8 mouse cellular contexts compared by ENCODE assay signal in the genomic region with DNA sequence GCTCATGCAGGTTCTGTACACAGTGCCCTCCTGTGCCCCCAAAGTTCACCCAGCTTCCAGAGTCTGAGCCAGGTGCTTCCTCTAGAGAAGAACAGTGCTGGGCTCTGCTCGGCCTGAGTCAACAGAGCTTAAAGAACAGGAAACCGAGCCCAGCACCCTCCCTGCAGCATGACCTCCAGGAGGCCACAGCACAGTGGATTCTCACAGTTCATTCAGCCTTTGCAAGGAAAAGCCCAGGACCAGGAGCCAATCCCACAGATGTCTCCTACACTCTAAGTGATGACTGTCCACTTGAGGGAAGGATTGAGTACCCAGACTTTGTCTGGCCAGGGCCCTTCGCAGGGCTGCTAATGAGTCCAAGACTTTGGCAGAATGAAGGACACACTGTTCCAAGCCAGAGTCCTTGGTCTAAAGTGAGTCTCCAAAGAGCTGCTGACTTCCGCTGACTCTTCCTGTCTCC.
A peak's percentile ranks its signal among the peaks of the same experiment; 100 is the strongest.
DNase-seq lines count a peak whose midpoint lies in the region; ATAC-seq and TF ChIP-seq lines count a peak whose summit lies in the region.

No protein-coding gene starts in this region.

- WGBS in cerebellum, adult 2 months, result 28% methylated on average over 4 of the region's 4 CpGs
- WGBS in hindbrain, embryonic 15.5 days, result 67% methylated on average over 4 of the region's 4 CpGs
- 37% methylated on average over 4 of the region's 4 CpGs for WGBS in liver, embryonic 11.5 days

- no peak for TF ChIP-seq POLR2A in cerebellum, adult 2 months (IDR thresholded peaks at IDR 0.05; ENCODE audit: borderline replicate concordance, insufficient read depth, low read length)

- peaks cover 9% of the 10 kb centered on the region; the same call in 1 of the 2 replicates for H3K4me1 ChIP-seq in cerebellum, adult 2 months (ENCODE audit: control insufficient read depth, insufficient read depth, low read length)
- peaks cover 12% of the 10 kb centered on the region; the same call in 1 of the 2 replicates for H3K4me1 ChIP-seq in hindbrain, embryonic 15.5 days (replicated peaks)
- peaks cover 6% of the 10 kb centered on the region; the same call in 1 of the 2 replicates for H3K4me1 ChIP-seq in liver, embryonic 11.5 days (replicated peaks; ENCODE audit: control insufficient read depth, insufficient read depth, low read length)

- intact Hi-C loops in gastrocnemius, postnatal 14 days (cut with DNase I; ENCODE audit: low total_unique reads), result no loop called here

- DNase-seq in cerebellum, adult 2 months, result peak in 1 of 2 experiments; percentile 24
- DNase-seq in cerebellum, postnatal 36 days, result no peak
- DNase-seq in A20 (ENCODE audit: low read depth, low spot score), result peak; percentile 72
- peak; percentile 53 for DNase-seq in gastrocnemius, postnatal 14 days
- no peak for DNase-seq in liver, embryonic 11.5 days (ENCODE audit: low spot score)
- DNase-seq in skeletal muscle tissue, adult 2 months (ENCODE audit: low read depth, low spot score), result peak; percentile 81
- DNase-seq in left cerebral cortex, adult 9 months (ENCODE audit: low spot score in 2 of 2), result no peak

- ATAC-seq in hindbrain, embryonic 15.5 days (ENCODE audit: low FRiP score, low read depth), result no peak
- peak; percentile 63; the same call in 1 of the 2 replicates for ATAC-seq in liver, embryonic 11.5 days (replicated peaks; ENCODE audit: low FRiP score)

- no peaks in the 10 kb centered on the region for H3K9me3 ChIP-seq in hindbrain, embryonic 15.5 days
- H3K9me3 ChIP-seq in liver, embryonic 11.5 days (ENCODE audit: control insufficient read depth, low read length), result no peaks in the 10 kb centered on the region

- H3K36me3 ChIP-seq in hindbrain, embryonic 15.5 days, result no peaks in the 10 kb centered on the region
- no peaks in the 10 kb centered on the region for H3K36me3 ChIP-seq in liver, embryonic 11.5 days (ENCODE audit: control insufficient read depth, insufficient read depth, low read length)

- no peak for TF ChIP-seq CTCF in cerebellum, adult 2 months (IDR thresholded peaks at IDR 0.05; ENCODE audit: borderline replicate concordance, insufficient read depth, low read depth, low read length)

- no peak overlapping the region for H3K4me2 ChIP-seq in hindbrain, embryonic 15.5 days
- H3K4me2 ChIP-seq in liver, embryonic 11.5 days, result no peak overlapping the region

- H3K9ac ChIP-seq in hindbrain, embryonic 15.5 days, result no peak overlapping the region
- H3K9ac ChIP-seq in liver, embryonic 11.5 days (ENCODE audit: low read depth, low read length), result no peak overlapping the region

- peak overlapping the region; percentile 28 for H3K27ac ChIP-seq in cerebellum, adult 2 months (ENCODE audit: insufficient read depth, low read length)
- peak overlapping the region; percentile 60 for H3K27ac ChIP-seq in hindbrain, embryonic 15.5 days (replicated peaks)
- H3K27ac ChIP-seq in liver, embryonic 11.5 days (ENCODE audit: low read depth, low read length), result no peak overlapping the region; the same call in 1 of the 2 replicates

- H3K27me3 ChIP-seq in cerebellum, adult 2 months (ENCODE audit: control insufficient read depth, insufficient read depth, low read length), result no peaks in the 10 kb centered on the region
- H3K27me3 ChIP-seq in hindbrain, embryonic 15.5 days, result no peaks in the 10 kb centered on the region
- H3K27me3 ChIP-seq in liver, embryonic 11.5 days (replicated peaks; ENCODE audit: control insufficient read depth, insufficient read depth, low read length), result no peaks in the 10 kb centered on the region

- no peak overlapping the region for H3K4me3 ChIP-seq in cerebellum, adult 2 months (replicated peaks; ENCODE audit: insufficient read depth, low read depth, low read length)
- no peak overlapping the region for H3K4me3 ChIP-seq in hindbrain, embryonic 15.5 days
- no peak overlapping the region for H3K4me3 ChIP-seq in liver, embryonic 11.5 days (ENCODE audit: low read depth, low read length)

Comparison
In these comparisons a context has a peak if more than half of its experiments do, and no peak if none do; other contexts are left out.
1. DNase-seq: peak in A20 (single experiment), gastrocnemius, postnatal 14 days (single experiment) and skeletal muscle tissue, adult 2 months (single experiment); none in cerebellum, postnatal 36 days (0 of 2), liver, embryonic 11.5 days (single experiment) and left cerebral cortex, adult 9 months (0 of 2).